In the genomic region with DNA sequence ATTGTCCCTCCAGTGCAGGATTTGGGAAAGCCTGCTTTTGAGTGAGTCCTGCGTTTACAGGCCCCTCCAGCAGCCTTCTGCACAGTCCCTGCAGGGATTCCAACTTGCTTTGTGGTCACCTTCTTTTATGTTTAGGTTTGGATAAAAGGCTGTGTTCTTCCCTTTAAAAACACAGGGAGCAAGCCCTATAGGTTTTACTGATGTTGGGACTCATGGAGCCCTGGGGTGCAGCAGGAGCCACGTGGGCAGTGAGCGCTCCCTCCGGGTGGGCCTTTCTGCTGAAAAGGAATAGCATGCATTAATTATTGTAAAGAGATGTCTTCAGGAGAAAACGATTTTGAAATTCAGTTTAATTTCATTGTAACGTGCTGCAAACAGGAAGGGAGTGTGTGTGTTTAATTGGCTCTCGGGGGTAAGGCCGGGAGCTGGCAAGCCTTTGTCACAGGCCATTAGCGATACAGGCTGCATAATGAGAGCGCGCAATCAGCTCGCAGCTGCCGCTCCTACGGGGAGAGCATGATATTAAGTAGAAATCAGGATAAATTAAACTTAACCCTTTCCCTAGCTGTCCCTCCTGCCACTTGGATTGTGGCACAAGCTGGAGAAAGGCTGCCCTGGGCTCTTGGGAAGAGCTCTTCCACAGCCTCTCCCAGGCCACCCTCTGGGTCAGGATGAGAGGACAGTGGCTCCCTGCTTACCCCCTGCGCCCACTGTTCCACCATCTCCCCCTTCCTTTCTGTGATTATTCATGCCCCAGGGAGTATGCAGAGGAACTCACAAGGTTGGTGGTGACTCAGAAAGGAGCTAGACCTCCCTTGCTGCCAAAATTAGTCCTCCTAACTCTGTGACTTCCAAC, we compare ENCODE assay signal across 8 mouse cellular contexts. TPM values are rescaled to one million over a fixed set of nuclear protein-coding genes. Genes with fewer than 3 reads are reported as not detected.
A peak's percentile ranks its signal among the peaks of the same experiment; 100 is the strongest.
DNase-seq lines count a peak whose midpoint lies in the region; ATAC-seq and TF ChIP-seq lines count a peak whose summit lies in the region.
"Had no signal": no experiment of that assay in that cellular context is flagged by ENCODE, and none has a peak within 500 bp of the region (broad histone marks: within the 10 kb centered on the region; RNA-seq: fewer than 3 reads in every experiment).

No protein-coding gene starts in this region.

- H3K4me3 ChIP-seq in lung, embryonic 14.5 days (ENCODE audit: low read depth, low read length): no peak overlapping the region
- no peak overlapping the region for H3K4me3 ChIP-seq in lung, adult 2 months (replicated peaks; ENCODE audit: extremely low read depth, low read depth, low read length)
- H3K4me3 ChIP-seq in embryonic facial prominence, embryonic 15.5 days (replicated peaks): no peak overlapping the region
- no peak overlapping the region for H3K4me3 ChIP-seq in limb, embryonic 10.5 days
- no peak overlapping the region for H3K4me3 ChIP-seq in olfactory bulb, adult 2 months (ENCODE audit: insufficient read depth, low read depth, low read length)

- TF ChIP-seq CTCF in lung, embryonic 14.5 days (IDR thresholded peaks at IDR 0.05; ENCODE audit: low read depth): no peak
- TF ChIP-seq CTCF in lung, adult 2 months (IDR thresholded peaks at IDR 0.05; ENCODE audit: insufficient read depth, low read length): no peak
- TF ChIP-seq CTCF in olfactory bulb, adult 2 months (IDR thresholded peaks at IDR 0.05; ENCODE audit: insufficient read depth, low read depth, low read length): no peak

- no peaks in the 10 kb centered on the region for H3K4me1 ChIP-seq in lung, embryonic 14.5 days (ENCODE audit: insufficient read depth)
- H3K4me1 ChIP-seq in lung, adult 2 months (ENCODE audit: control insufficient read depth, insufficient read depth, low read length): no peaks in the 10 kb centered on the region
- H3K4me1 ChIP-seq in embryonic facial prominence, embryonic 15.5 days: peaks cover 28% of the 10 kb centered on the region
- peaks cover 58% of the 10 kb centered on the region for H3K4me1 ChIP-seq in limb, embryonic 10.5 days
- H3K4me1 ChIP-seq in olfactory bulb, adult 2 months (ENCODE audit: control insufficient read depth, insufficient read depth, low read length): peaks cover 60% of the 10 kb centered on the region

- H3K9ac ChIP-seq in lung, embryonic 14.5 days: no peak overlapping the region
- no peak overlapping the region for H3K9ac ChIP-seq in embryonic facial prominence, embryonic 15.5 days
- H3K9ac ChIP-seq: liver, postnatal 0 days had no signal

- no peaks in the 10 kb centered on the region for H3K27me3 ChIP-seq in lung, embryonic 14.5 days (ENCODE audit: insufficient read depth, low read length)
- H3K27me3 ChIP-seq in embryonic facial prominence, embryonic 15.5 days: no peaks in the 10 kb centered on the region
- no peaks in the 10 kb centered on the region for H3K27me3 ChIP-seq in limb, embryonic 10.5 days (ENCODE audit: low read depth, poor library complexity, severe bottlenecking)

- peak; percentile 39 for DNase-seq in lung, embryonic 14.5 days
- DNase-seq in lung, adult 2 months: no peak
- DNase-seq in limb, embryonic 10.5 days (ENCODE audit: low spot score): no peak
- no peak for DNase-seq in frontal cortex, postnatal 36 days (ENCODE audit: low spot score in 2 of 2)
- no peak for DNase-seq in spleen, postnatal 14 days (ENCODE audit: low spot score in 2 of 2)
- DNase-seq: liver, postnatal 0 days had no signal

- 0 out of 2 replicates have a peak, but pooled peaks cover 8% of the 10 kb centered on the region for H3K36me3 ChIP-seq in lung, embryonic 14.5 days (ENCODE audit: insufficient read depth)
- 0 out of 2 replicates have a peak, but pooled peaks cover 18% of the 10 kb centered on the region for H3K36me3 ChIP-seq in embryonic facial prominence, embryonic 15.5 days
- peaks cover 20% of the 10 kb centered on the region for H3K36me3 ChIP-seq in limb, embryonic 10.5 days

- H3K27ac ChIP-seq in lung, embryonic 14.5 days (ENCODE audit: low read depth): no peak overlapping the region
- no peak overlapping the region for H3K27ac ChIP-seq in embryonic facial prominence, embryonic 15.5 days (replicated peaks)
- peak overlapping the region; percentile 78 for H3K27ac ChIP-seq in limb, embryonic 10.5 days
- peak overlapping the region; percentile 95 for H3K27ac ChIP-seq in olfactory bulb, adult 2 months (ENCODE audit: insufficient read depth, low read depth, low read length)

- H3K9me3 ChIP-seq in lung, embryonic 14.5 days (ENCODE audit: low read depth, low read length): no peaks in the 10 kb centered on the region
- H3K9me3 ChIP-seq in embryonic facial prominence, embryonic 15.5 days (replicated peaks): no peaks in the 10 kb centered on the region
- H3K9me3 ChIP-seq in limb, embryonic 10.5 days (replicated peaks): no peaks in the 10 kb centered on the region

- no peak for TF ChIP-seq POLR2A in lung, adult 2 months (IDR thresholded peaks at IDR 0.05; ENCODE audit: borderline replicate concordance, extremely low read depth, low read depth, low read length)
- TF ChIP-seq POLR2A in olfactory bulb, adult 2 months (IDR thresholded peaks at IDR 0.05; ENCODE audit: insufficient read depth, low read depth, low read length): no peak

- no peak overlapping the region for H3K4me2 ChIP-seq in lung, embryonic 14.5 days
- no peak overlapping the region for H3K4me2 ChIP-seq in embryonic facial prominence, embryonic 15.5 days (replicated peaks)

- 33% methylated on average over 15 of the region's 15 CpGs for WGBS in lung, embryonic 14.5 days
- WGBS in lung, adult 2 months: 59% methylated on average over 15 of the region's 15 CpGs
- WGBS in embryonic facial prominence, embryonic 15.5 days: 33% methylated on average over 15 of the region's 15 CpGs
- 34% methylated on average over 15 of the region's 15 CpGs for WGBS in limb, embryonic 10.5 days
- 10% methylated on average over 15 of the region's 15 CpGs for WGBS in olfactory bulb, adult 2 months

- no peak for ATAC-seq in lung, embryonic 14.5 days (ENCODE audit: insufficient read depth)
- 0 out of 2 replicates have a peak, but pooled peaks have one; percentile 68 for ATAC-seq in embryonic facial prominence, embryonic 15.5 days (ENCODE audit: insufficient number of reproducible peaks, low FRiP score, low TSS enrichment, low read depth)
- ATAC-seq: liver, postnatal 0 days had no signal

RNA-seq across cellular contexts. Expression of a gene that starts 28.8 kb away (rescaled TPM):
- 14.8 and 17.7 TPM in 2 replicates for polyA plus RNA-seq in lung, embryonic 14.5 days (2014; fragmentation: Nextera tagmentation; extraction: Ambion mirVana)
- polyA plus RNA-seq in lung, adult 2 months (2012; rRNA removed): 16.3 and 17.7 TPM in 2 replicates
- 17.1 and 17.2 TPM in 2 replicates for polyA plus RNA-seq in embryonic facial prominence, embryonic 15.5 days (2015; fragmentation: Nextera tagmentation; extraction: Ambion mirVana)
- polyA plus RNA-seq in limb, embryonic 10.5 days (2016; fragmentation: Nextera tagmentation; extraction: Ambion mirVana): 18.6 and 19.2 TPM in 2 replicates
- not detected in 2 replicates for polyA plus RNA-seq in olfactory bulb, adult 2 months (2012; ENCODE audit: insufficient read depth, insufficient read length, low replicate concordance, missing spikeins)

RNA-seq across cellular contexts. Expression of a gene that starts 43.6 kb away (rescaled TPM):
- polyA plus RNA-seq in lung, embryonic 14.5 days (2014; fragmentation: Nextera tagmentation; extraction: Ambion mirVana): 0.07 TPM in 1 of 2 replicates, not detected in the other
- polyA plus RNA-seq in lung, adult 2 months (2012; rRNA removed): 0.03 and 0.37 TPM in 2 replicates
- 27.4 and 37.2 TPM in 2 replicates for polyA plus RNA-seq in embryonic facial prominence, embryonic 15.5 days (2015; fragmentation: Nextera tagmentation; extraction: Ambion mirVana)
- 1.8 and 6.3 TPM in 2 replicates for polyA plus RNA-seq in limb, embryonic 10.5 days (2016; fragmentation: Nextera tagmentation; extraction: Ambion mirVana)
- polyA plus RNA-seq in olfactory bulb, adult 2 months (2012; ENCODE audit: insufficient read depth, insufficient read length, low replicate concordance, missing spikeins): not detected in 2 replicates
- polyA plus RNA-seq: liver, postnatal 0 days had no signal

Comparison
In these comparisons a context has a peak if more than half of its experiments do, and no peak if none do; other contexts are left out.
1. H3K27ac ChIP-seq: peak in limb, embryonic 10.5 days (single experiment) and olfactory bulb, adult 2 months (single experiment); none in lung, embryonic 14.5 days (single experiment) and embryonic facial prominence, embryonic 15.5 days (single experiment).
2. RNA of a gene that starts 28.8 kb away (polyA plus RNA-seq): 18.6 to 19.2 TPM in limb, embryonic 10.5 days, 16.3 to 17.7 TPM in lung, adult 2 months, 14.8 to 17.7 TPM in lung, embryonic 14.5 days and 17.1 to 17.2 TPM in embryonic facial prominence, embryonic 15.5 days; not detected in olfactory bulb, adult 2 months; every median in the first group is over 10 times any median in the second.